Mouse (Mus musculus) small intestine, adult 2 months (tissue): ENCODE data around the gene Arl6ip5. TPM values are rescaled to one million over a fixed set of nuclear protein-coding genes. Genes with fewer than 3 reads are reported as not detected.

Experiments used
- H3K27ac ChIP-seq: fragments of 200-500 bp; 2 replicates; pipeline ENCODE4 v1.5.1; 2012; ENCODE audit warnings: low read depth, low read length, control low read depth, inconsistent platforms; ENCODE audit not compliant: insufficient read depth
- H3K27me3 ChIP-seq: fragments of 200-500 bp; 2 replicates; pipeline ENCODE4 v1.6.1; 2012; ENCODE audit warnings: mild to moderate bottlenecking, moderate library complexity, low read length, inconsistent platforms; ENCODE audit not compliant: control insufficient read depth, insufficient read depth
- H3K36me3 ChIP-seq: fragments of 200-500 bp; 2 replicates; pipeline ENCODE4 v1.6.1; 2012; ENCODE audit warnings: mild to moderate bottlenecking, low read length, control low read depth, inconsistent platforms; ENCODE audit not compliant: control insufficient read depth, insufficient read depth
- H3K4me1 ChIP-seq: fragments of 200-500 bp; 2 replicates; pipeline ENCODE4 v1.6.1; 2012; ENCODE audit warnings: low read length, inconsistent platforms, mixed read lengths; ENCODE audit not compliant: control insufficient read depth, insufficient read depth, insufficient read length
- H3K4me3 ChIP-seq: fragments of 200-500 bp; 2 replicates; pipeline ENCODE4 v1.5.1; 2012; ENCODE audit warnings: low read depth, mild to moderate bottlenecking, control low read depth, inconsistent platforms, low read length, moderate library complexity
- CTCF ChIP-seq: fragments of 200-500 bp; IDR thresholded peaks from 2 replicates; pipeline ENCODE4 v1.5.1; 2012; ENCODE audit warnings: low read depth, mild to moderate bottlenecking, control low read depth, inconsistent platforms, low read length, moderate library complexity, mixed read lengths; ENCODE audit not compliant: insufficient replicate concordance, insufficient read length; ENCODE audit errors: extremely low read depth
- POLR2A ChIP-seq: fragments of 200-500 bp; IDR thresholded peaks from 2 replicates; pipeline ENCODE4 v1.6.1; 2012; ENCODE audit warnings: low read depth, mild to moderate bottlenecking, control low read depth, inconsistent platforms, low read length, moderate library complexity
- WGBS: fragments of 180-500 bp; shearing (Covaris S2); methylation state at CpG from one replicate; pipeline ENCODE4 v1.1.7; 2018; 5-methylcytosine and 5-hydroxymethylcytosine counted together
- polyA plus RNA-seq: library from polyadenylated mRNA; depleted of rRNA; stranded (reverse); fragments of >200 nt; gene quantifications from 2 replicates; pipeline ENCODE4 v1.2.3, GENCODE M21; 2012

The Arl6ip5 gene
- polyA plus RNA-seq, 1 experiment: 22.8 TPM

DNA sequence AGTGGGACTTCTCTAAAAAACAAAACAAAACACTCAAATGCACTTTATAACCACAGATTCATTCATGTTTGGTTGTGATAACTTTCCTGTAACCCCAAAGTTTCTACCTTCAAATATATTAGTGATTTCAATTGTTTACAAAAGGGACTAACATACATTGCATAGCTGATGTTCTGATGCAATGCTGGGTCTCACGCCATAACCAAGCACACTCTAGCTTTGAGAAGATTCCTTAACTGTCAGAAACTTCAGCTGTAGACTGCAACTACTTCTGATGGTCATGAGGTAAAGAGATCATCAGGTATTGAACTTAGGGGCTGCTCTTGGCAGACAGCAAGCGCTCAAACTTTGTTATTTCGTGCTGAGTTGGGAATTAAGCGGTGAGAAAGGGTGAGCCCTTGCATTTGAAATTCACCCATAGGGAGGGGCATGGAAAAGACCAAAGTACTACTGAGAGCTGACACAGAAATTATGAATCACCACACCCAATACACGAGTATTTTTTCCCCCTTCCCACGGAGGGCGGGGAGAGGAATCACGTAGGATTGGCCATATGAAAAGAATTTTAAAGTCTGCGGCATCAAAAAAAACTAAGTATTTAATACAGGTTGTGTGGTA, 6.1 kb upstream of the Arl6ip5 start:
- peaks cover 6% of the 10 kb centered on the region for H3K36me3 ChIP-seq
- no peak for TF ChIP-seq POLR2A
- no peak for TF ChIP-seq CTCF
- H3K27me3 ChIP-seq: no peaks in the 10 kb centered on the region
- H3K4me3 ChIP-seq: peak overlapping the region; percentile 3; the same call in 1 of the 2 replicates
- WGBS: 6% methylated on average over 9 of the region's 9 CpGs
- H3K27ac ChIP-seq: peak overlapping the region; percentile 70
- H3K4me1 ChIP-seq: peaks cover 2% of the 10 kb centered on the region; the same call in 1 of the 2 replicates

DNA sequence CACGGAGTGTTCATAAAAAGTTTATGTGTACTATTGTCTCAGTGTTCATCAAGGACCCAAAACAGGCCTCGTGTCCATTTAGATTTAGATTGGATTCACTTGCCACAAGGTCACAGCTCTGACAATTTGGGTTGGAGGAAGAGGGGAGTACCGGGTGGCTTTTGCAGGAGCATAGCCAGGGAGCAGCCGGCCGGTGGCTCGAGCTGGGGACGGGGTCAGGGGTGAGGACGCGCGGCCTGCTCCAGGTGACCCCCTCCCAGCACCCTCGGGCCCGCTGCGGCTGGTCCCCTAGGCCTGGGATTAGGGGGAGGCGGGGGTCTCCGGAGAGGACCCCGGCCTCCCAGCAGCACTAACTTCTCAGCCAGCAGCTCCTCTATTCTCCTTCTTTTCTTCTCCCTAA, 5.5 kb upstream of the Arl6ip5 start:
- peaks cover 2% of the 10 kb centered on the region; the same call in 1 of the 2 replicates for H3K4me1 ChIP-seq
- H3K27me3 ChIP-seq: no peaks in the 10 kb centered on the region
- TF ChIP-seq CTCF (no peak), POLR2A (no peak)
- H3K4me3 ChIP-seq: peak overlapping the region; percentile 99
- under 1% methylated on average over 16 of the region's 16 CpGs for WGBS
- H3K36me3 ChIP-seq: peaks cover 4% of the 10 kb centered on the region
- peak overlapping the region; percentile 70 for H3K27ac ChIP-seq

DNA sequence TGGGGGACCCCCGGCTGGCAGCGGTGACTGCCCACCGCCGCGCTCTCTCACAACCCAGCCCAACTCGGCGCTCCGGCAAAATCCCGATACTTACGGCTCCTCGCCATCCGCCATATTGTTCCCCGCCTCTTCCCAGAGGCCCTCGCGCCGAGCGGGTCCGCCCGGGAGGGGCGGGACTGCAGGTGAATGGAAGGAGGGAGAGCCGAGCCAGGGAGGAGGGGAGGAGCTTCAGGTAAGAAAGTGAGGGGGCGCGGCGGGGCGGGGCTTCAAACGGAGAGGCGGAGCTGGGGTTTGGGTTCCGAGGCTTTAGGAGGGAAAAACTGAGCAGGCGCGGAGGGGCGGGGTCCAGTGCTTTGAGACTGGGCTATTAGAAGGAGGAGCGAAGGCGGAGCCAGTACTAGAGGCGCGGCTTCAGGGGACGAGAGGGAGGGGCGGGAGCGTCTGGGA, 5.0 kb upstream of the Arl6ip5 start, which contains the start of gene Uba3:
Gene Uba3 (minus strand): TSS at position 209 of the 447 bp plus-strand sequence.
- WGBS: 2% methylated on average over 38 of the region's 38 CpGs
- Histone ChIP-seq H3K36me3 (peaks cover 4% of the 10 kb centered on the region), H3K4me3 (peak within 1 kb of the TSS; percentile 99), H3K27me3 (no peaks in the 10 kb centered on the region), H3K4me1 (peaks cover 2% of the 10 kb centered on the region; the same call in 1 of the 2 replicates), H3K27ac (peak within 1 kb of the TSS; percentile 70)
- TF ChIP-seq CTCF: no peak
- peak; percentile 68; the same call in 1 of the 2 replicates for TF ChIP-seq POLR2A

DNA sequence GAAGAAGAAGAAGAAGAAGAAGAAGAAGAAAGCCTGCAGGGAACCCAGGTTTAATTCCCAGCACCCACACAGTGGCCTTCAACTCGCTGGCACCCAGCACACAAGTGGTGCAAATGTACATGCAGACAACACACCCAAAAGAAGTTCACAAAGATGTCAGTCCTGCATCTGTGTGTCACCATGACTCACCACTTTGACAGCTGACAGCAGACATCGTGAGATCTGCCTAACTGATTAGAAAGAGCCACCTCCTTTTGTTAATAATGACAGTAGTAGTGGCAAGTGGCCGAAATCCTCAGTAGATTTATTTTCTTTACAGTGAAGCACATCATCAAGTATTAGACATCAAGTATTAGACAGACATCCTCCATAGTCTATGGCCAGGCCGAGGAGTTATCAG, 3.4 kb upstream of the Arl6ip5 start:
- no peak for TF ChIP-seq POLR2A
- Histone ChIP-seq H3K4me1 (peaks cover 5% of the 10 kb centered on the region; the same call in 1 of the 2 replicates), H3K27me3 (no peaks in the 10 kb centered on the region), H3K4me3 (no peak overlapping the region), H3K27ac (no peak overlapping the region), H3K36me3 (no peaks in the 10 kb centered on the region)
- WGBS: 74% methylated on average over 4 of the region's 4 CpGs

DNA sequence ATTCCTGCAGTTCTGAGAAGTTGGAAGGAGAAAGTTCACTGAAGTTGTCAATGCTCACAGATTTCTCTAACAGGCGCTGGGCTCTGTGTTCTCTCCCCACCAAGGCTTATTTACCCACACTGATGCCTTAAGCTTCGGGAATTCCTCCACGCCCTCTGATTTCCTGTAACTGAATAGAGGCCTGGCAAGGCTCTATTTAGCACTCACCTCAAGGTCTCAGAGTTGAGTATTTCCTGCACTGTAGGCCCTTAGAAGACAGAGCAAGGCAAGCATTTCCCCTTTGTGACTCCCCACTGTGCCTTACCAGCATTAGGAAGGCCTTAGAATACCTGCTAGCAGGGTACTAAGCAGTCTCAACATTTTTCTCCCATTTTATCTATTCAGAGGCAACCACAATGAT, 2.1 kb upstream of the Arl6ip5 start:
- Histone ChIP-seq H3K36me3 (no peaks in the 10 kb centered on the region), H3K27me3 (no peaks in the 10 kb centered on the region), H3K4me1 (peaks cover 8% of the 10 kb centered on the region; the same call in 1 of the 2 replicates), H3K4me3 (no peak overlapping the region), H3K27ac (no peak overlapping the region)
- WGBS: 45% methylated on average over 3 of the region's 3 CpGs
- TF ChIP-seq POLR2A (no peak), CTCF (no peak)

DNA sequence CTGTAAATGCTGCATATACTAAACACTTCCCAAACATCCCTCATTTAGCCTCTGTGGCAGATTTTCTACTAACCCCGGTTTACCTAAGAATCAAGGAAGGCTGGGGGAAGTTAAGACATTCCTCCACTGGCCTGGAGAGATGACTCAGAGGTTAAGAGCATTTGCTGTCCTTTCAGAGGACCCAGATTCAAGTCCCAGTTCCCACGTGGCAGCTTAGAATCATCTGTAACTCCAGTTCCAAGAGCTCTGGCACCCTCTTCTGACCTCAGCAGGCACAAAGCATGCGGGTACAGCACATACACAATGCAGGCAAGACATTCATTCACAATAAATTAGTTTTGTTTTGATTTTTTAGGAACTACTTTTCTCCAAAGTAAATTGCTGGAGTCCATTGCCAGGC, 1.3 kb upstream of the Arl6ip5 start:
- H3K27me3 ChIP-seq: no peaks in the 10 kb centered on the region
- no peak overlapping the region for H3K4me3 ChIP-seq
- no peaks in the 10 kb centered on the region for H3K36me3 ChIP-seq
- 69% methylated on average over 3 of the region's 3 CpGs for WGBS
- TF ChIP-seq POLR2A (no peak), CTCF (no peak)
- H3K4me1 ChIP-seq: peaks cover 8% of the 10 kb centered on the region; the same call in 1 of the 2 replicates
- no peak overlapping the region for H3K27ac ChIP-seq

DNA sequence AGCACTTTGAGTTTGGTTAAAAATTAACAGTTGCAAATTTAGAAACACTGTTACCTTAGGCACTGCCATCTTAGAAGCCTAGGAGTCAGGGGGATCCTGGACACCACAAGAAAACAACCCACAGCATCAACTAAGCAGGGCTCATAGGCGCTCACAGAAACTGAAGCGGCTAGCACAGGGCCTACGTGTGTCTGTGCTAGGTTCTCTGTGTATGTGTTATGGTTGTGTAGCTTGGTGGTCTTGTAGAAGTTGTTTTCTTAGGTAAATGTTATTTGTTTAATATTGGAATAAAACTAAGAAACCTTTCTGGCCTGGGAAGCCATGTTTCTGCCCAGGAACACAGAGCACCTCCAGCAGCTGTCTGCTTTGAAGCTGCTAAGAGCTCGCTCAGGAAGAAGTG, 738 bp upstream of the Arl6ip5 start:
- H3K36me3 ChIP-seq: no peaks in the 10 kb centered on the region
- no peaks in the 10 kb centered on the region for H3K27me3 ChIP-seq
- 92% methylated on average over 4 of the region's 4 CpGs for WGBS
- H3K4me1 ChIP-seq: peaks cover 6% of the 10 kb centered on the region; the same call in 1 of the 2 replicates
- peak overlapping the region; percentile 36; the same call in 1 of the 2 replicates for H3K27ac ChIP-seq
- no peak for TF ChIP-seq POLR2A
- no peak for TF ChIP-seq CTCF
- no peak overlapping the region for H3K4me3 ChIP-seq
